Mouse (Mus musculus): ENCODE measurements at regions not wholly inside any gene's neighbourhood (a gene's known extent, or its start where the extent isn't known, plus 50 kb on each side); places are given as distances from the start of the nearest gene placed in this dataset.

- no peak for TF ChIP-seq HCFC1 (IDR thresholded peaks at IDR 0.05; ENCODE audit: borderline replicate concordance, insufficient read depth, low read length)
- no peak for TF ChIP-seq ZC3H11A (IDR thresholded peaks at IDR 0.05; ENCODE audit: borderline replicate concordance, low read depth, low read length)
- TF ChIP-seq CHD2 (IDR thresholded peaks at IDR 0.05; ENCODE audit: low read depth, low read length): no peak
- TF ChIP-seq MAFK (IDR thresholded peaks at IDR 0.05; ENCODE audit: insufficient read depth, low read depth, low read length): no peak
Observed at GRCm38 (mm10) chr8:109121776-109122175, 372.1 kb upstream of the Pmfbp1 start.
